8 mouse cellular contexts compared by ENCODE assay signal in the genomic region with DNA sequence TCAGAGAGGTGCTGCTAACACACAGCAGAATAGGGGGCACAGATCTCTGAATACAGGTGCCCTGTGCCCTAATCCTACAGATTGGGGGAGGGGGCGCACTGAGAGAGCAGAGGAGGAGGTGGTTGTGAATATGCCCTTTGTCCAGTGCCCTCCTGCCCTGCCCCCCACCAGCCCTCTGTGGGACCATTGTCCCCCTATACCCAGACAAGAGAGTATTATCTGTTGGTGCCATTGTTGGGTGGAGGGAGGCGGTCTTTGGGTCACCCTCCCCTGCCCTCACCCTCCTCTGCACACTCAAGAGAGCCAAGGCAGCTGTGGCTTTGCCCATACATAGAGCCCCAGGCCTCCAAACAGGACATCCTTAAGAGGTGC. TPM values are rescaled to one million over a fixed set of nuclear protein-coding genes. Genes with fewer than 3 reads are reported as not detected.
DNase-seq lines count a peak whose midpoint lies in the region; ATAC-seq and TF ChIP-seq lines count a peak whose summit lies in the region.

No protein-coding gene starts in this region.

- 52% methylated on average over 2 of the region's 2 CpGs for WGBS in heart, embryonic 12.5 days
- 9% methylated on average over 2 of the region's 2 CpGs for WGBS in forebrain, embryonic 12.5 days
- 28% methylated on average over 2 of the region's 2 CpGs for WGBS in midbrain, postnatal 0 days

- no peak for ATAC-seq in heart, embryonic 12.5 days (ENCODE audit: insufficient number of reproducible peaks, low FRiP score)
- no peak for ATAC-seq in forebrain, embryonic 12.5 days (ENCODE audit: low FRiP score)
- ATAC-seq in midbrain, postnatal 0 days (ENCODE audit: low FRiP score): no peak
- ATAC-seq in erythroid progenitor cell, adult 5-6 weeks (replicated peaks; ENCODE audit: low FRiP score, poor library complexity, severe bottlenecking): no peak

- peak overlapping the region; percentile 82 for H3K4me2 ChIP-seq in heart, embryonic 12.5 days
- peak overlapping the region; percentile 83 for H3K4me2 ChIP-seq in forebrain, embryonic 12.5 days
- H3K4me2 ChIP-seq in midbrain, postnatal 0 days (ENCODE audit: low read depth, low read length, poor library complexity, severe bottlenecking): peak overlapping the region; percentile 82

- DNase-seq in heart, postnatal 25 days (ENCODE audit: low spot score): no peak
- no peak for DNase-seq in ES-E14 (ENCODE audit: low read depth, low spot score)
- peak; percentile 68 to 69 for DNase-seq in left cerebral cortex, adult 9 months (ENCODE audit: low spot score in 2 of 2)
- no peak for DNase-seq in midbrain, postnatal 0 days (ENCODE audit: low spot score)
- DNase-seq in adrenal gland, postnatal 4 days (ENCODE audit: low spot score in 2 of 2): no peak

- intact Hi-C loops in heart, postnatal 25 days (cut with DNase I): no loop called here

- in situ Hi-C loops in ES-E14 (cut with MboI; ENCODE audit: low sequenced_read_pairs in 2 of 2, unreplicated experiment in 2 of 2): no loop called here

- H3K9ac ChIP-seq in heart, embryonic 12.5 days: peak overlapping the region; percentile 74
- H3K9ac ChIP-seq in ES-E14 (ENCODE audit: insufficient read depth, low read depth, low read length, poor library complexity, severe bottlenecking): peak overlapping the region; percentile 57; the same call in 1 of the 2 replicates
- H3K9ac ChIP-seq in forebrain, embryonic 12.5 days: peak overlapping the region; percentile 71
- peak overlapping the region; percentile 62 for H3K9ac ChIP-seq in midbrain, postnatal 0 days (replicated peaks; ENCODE audit: low read length, poor library complexity, severe bottlenecking)

- peaks cover 17% of the 10 kb centered on the region for H3K4me1 ChIP-seq in heart, embryonic 12.5 days (replicated peaks)
- peaks cover 0 to 8% of the 10 kb centered on the region in 2 experiments; a peak in 2 of 4 replicates for H3K4me1 ChIP-seq in ES-E14 (ENCODE audit: control insufficient read depth in 2 of 2, insufficient read depth in 2 of 2, low read length in 2 of 2, poor library complexity in 1 of 2)
- H3K4me1 ChIP-seq in forebrain, embryonic 12.5 days: peaks cover 27% of the 10 kb centered on the region
- H3K4me1 ChIP-seq in midbrain, postnatal 0 days (ENCODE audit: insufficient read depth, low read length): peaks cover 6% of the 10 kb centered on the region

- 0 out of 2 replicates have a peak overlapping the region, but pooled peaks have one; percentile 31 for H3K27ac ChIP-seq in heart, embryonic 12.5 days (ENCODE audit: poor library complexity, severe bottlenecking)
- no peak overlapping the region for H3K27ac ChIP-seq in ES-E14 (ENCODE audit: insufficient read depth, low read depth, low read length, poor library complexity, severe bottlenecking)
- 0 out of 2 replicates have a peak overlapping the region, but pooled peaks have one; percentile 50 for H3K27ac ChIP-seq in forebrain, embryonic 12.5 days
- H3K27ac ChIP-seq in midbrain, postnatal 0 days (ENCODE audit: low read depth, low read length): peak overlapping the region; percentile 62

- TF ChIP-seq CTCF in midbrain, postnatal 0 days (IDR thresholded peaks at IDR 0.05): no peak

- peaks cover 10% of the 10 kb centered on the region for H3K27me3 ChIP-seq in heart, embryonic 12.5 days (replicated peaks)
- peaks cover 23% of the 10 kb centered on the region for H3K27me3 ChIP-seq in forebrain, embryonic 12.5 days
- no peaks in the 10 kb centered on the region for H3K27me3 ChIP-seq in midbrain, postnatal 0 days (ENCODE audit: insufficient read depth, low read length)

- no peaks in the 10 kb centered on the region for H3K9me3 ChIP-seq in heart, embryonic 12.5 days (replicated peaks)
- H3K9me3 ChIP-seq in ES-E14 (ENCODE audit: control insufficient read depth, insufficient read depth, low read depth, low read length): no peaks in the 10 kb centered on the region
- no peaks in the 10 kb centered on the region for H3K9me3 ChIP-seq in forebrain, embryonic 12.5 days
- H3K9me3 ChIP-seq in midbrain, postnatal 0 days (ENCODE audit: low read length): no peaks in the 10 kb centered on the region

- peaks cover 25% of the 10 kb centered on the region for H3K36me3 ChIP-seq in heart, embryonic 12.5 days
- H3K36me3 ChIP-seq in ES-E14 (ENCODE audit: control insufficient read depth, insufficient read depth, low read length, poor library complexity, severe bottlenecking): peaks cover 23% of the 10 kb centered on the region
- peaks cover 25% of the 10 kb centered on the region for H3K36me3 ChIP-seq in forebrain, embryonic 12.5 days (replicated peaks)
- peaks cover 14% of the 10 kb centered on the region; the same call in 1 of the 2 replicates for H3K36me3 ChIP-seq in midbrain, postnatal 0 days (ENCODE audit: insufficient read depth, low read length)

- H3K4me3 ChIP-seq in heart, embryonic 12.5 days: peak overlapping the region; percentile 75
- H3K4me3 ChIP-seq in ES-E14 (ENCODE audit: insufficient read depth in 1 of 2, low read depth in 1 of 2, low read length in 2 of 2, poor library complexity in 1 of 2, severe bottlenecking in 1 of 2): peak overlapping the region; percentile 70 to 77
- peak overlapping the region; percentile 69 for H3K4me3 ChIP-seq in forebrain, embryonic 12.5 days (replicated peaks)
- peak overlapping the region; percentile 60 for H3K4me3 ChIP-seq in midbrain, postnatal 0 days (ENCODE audit: low read depth, low read length)

TF ChIP-seq in ES-E14, 5 proteins besides CTCF, POLR2A, EP300 and RAD21:
- TF ChIP-seq CHD2 (IDR thresholded peaks at IDR 0.05; ENCODE audit: low read depth, low read length) (no peak), HCFC1 (IDR thresholded peaks at IDR 0.05; ENCODE audit: borderline replicate concordance, insufficient read depth, low read length) (no peak), ZC3H11A (IDR thresholded peaks at IDR 0.05; ENCODE audit: borderline replicate concordance, low read depth, low read length) (no peak), ZNF384 (IDR thresholded peaks at IDR 0.05; ENCODE audit: low read depth, low read length) (no peak), MAFK (IDR thresholded peaks at IDR 0.05; ENCODE audit: insufficient read depth, low read depth, low read length) (no peak)
TF ChIP-seq in ES-E14: peak in this region for 0.

RNA-seq across cellular contexts. Expression of a gene that starts 0.8 kb away (rescaled TPM):
- 21.6 and 22.1 TPM in 2 replicates for polyA plus RNA-seq in heart, embryonic 12.5 days (2016; fragmentation: Nextera tagmentation; extraction: Ambion mirVana)
- 1 to 10 TPM; 5.4 to 7.3 TPM for total RNA-seq in heart, postnatal 25 days (2021)
- 9.4 and 11.9 TPM in 2 replicates for total RNA-seq in ES-E14 (2012; rRNA removed)
- 19.4 and 23.4 TPM in 2 replicates for polyA plus RNA-seq in forebrain, embryonic 12.5 days (2016; fragmentation: Nextera tagmentation; extraction: Ambion mirVana)
- 54.7 and 68.8 TPM in 2 replicates for total RNA-seq in midbrain, postnatal 0 days (2014; rRNA removed)
- polyA plus RNA-seq in midbrain, postnatal 0 days (2015; fragmentation: Nextera tagmentation; extraction: Ambion mirVana): 65.3 and 76.0 TPM in 2 replicates
- 3.6 and 23.1 TPM in 2 replicates for total RNA-seq in erythroid progenitor cell, adult 5-6 weeks (2015; ENCODE audit: low replicate concordance)
- total RNA-seq in erythroid progenitor cell, adult 5-6 weeks (2017; ENCODE audit: low replicate concordance): 14.1 and 14.4 TPM in 2 replicates
- total RNA-seq in adrenal gland, postnatal 4 days (2021): 10 to 100 TPM; 49.5 to 51.3 TPM

RNA-seq across cellular contexts. Expression of a gene that starts 30.1 kb away (rescaled TPM):
- polyA plus RNA-seq in heart, embryonic 12.5 days (2016; fragmentation: Nextera tagmentation; extraction: Ambion mirVana): 0.30 and 0.77 TPM in 2 replicates
- total RNA-seq in heart, postnatal 25 days (2021): under 1 TPM; 0.20 to 0.31 TPM
- 2.3 and 3.4 TPM in 2 replicates for total RNA-seq in ES-E14 (2012; rRNA removed)
- 2.1 and 2.6 TPM in 2 replicates for polyA plus RNA-seq in forebrain, embryonic 12.5 days (2016; fragmentation: Nextera tagmentation; extraction: Ambion mirVana)
- total RNA-seq in midbrain, postnatal 0 days (2014; rRNA removed): 0.33 and 0.71 TPM in 2 replicates
- 0.96 and 1.4 TPM in 2 replicates for polyA plus RNA-seq in midbrain, postnatal 0 days (2015; fragmentation: Nextera tagmentation; extraction: Ambion mirVana)
- total RNA-seq in erythroid progenitor cell, adult 5-6 weeks (2015; ENCODE audit: low replicate concordance): not detected in 2 replicates
- total RNA-seq in erythroid progenitor cell, adult 5-6 weeks (2017; ENCODE audit: low replicate concordance): not detected in 2 replicates
- 1 to 10 TPM; 2.2 TPM for total RNA-seq in adrenal gland, postnatal 4 days (2021)

RNA-seq across cellular contexts. Expression of a gene that starts 43.6 kb away (rescaled TPM):
- 59.7 and 60.7 TPM in 2 replicates for polyA plus RNA-seq in heart, embryonic 12.5 days (2016; fragmentation: Nextera tagmentation; extraction: Ambion mirVana)
- total RNA-seq in heart, postnatal 25 days (2021): 10 to 100 TPM; 57.3 to 58.0 TPM
- 27.3 and 30.7 TPM in 2 replicates for total RNA-seq in ES-E14 (2012; rRNA removed)
- polyA plus RNA-seq in forebrain, embryonic 12.5 days (2016; fragmentation: Nextera tagmentation; extraction: Ambion mirVana): 87.1 and 90.2 TPM in 2 replicates
- 106 and 125 TPM in 2 replicates for total RNA-seq in midbrain, postnatal 0 days (2014; rRNA removed)
- 80.9 and 89.3 TPM in 2 replicates for polyA plus RNA-seq in midbrain, postnatal 0 days (2015; fragmentation: Nextera tagmentation; extraction: Ambion mirVana)
- 17.2 and 18.0 TPM in 2 replicates for total RNA-seq in erythroid progenitor cell, adult 5-6 weeks (2015; ENCODE audit: low replicate concordance)
- 5.8 and 9.4 TPM in 2 replicates for total RNA-seq in erythroid progenitor cell, adult 5-6 weeks (2017; ENCODE audit: low replicate concordance)
- 10 to 100 TPM; 49.5 to 50.0 TPM for total RNA-seq in adrenal gland, postnatal 4 days (2021)

RNA-seq across cellular contexts. Expression of a gene that starts 44.5 kb away (rescaled TPM):
- 207 and 213 TPM in 2 replicates for polyA plus RNA-seq in heart, embryonic 12.5 days (2016; fragmentation: Nextera tagmentation; extraction: Ambion mirVana)
- total RNA-seq in heart, postnatal 25 days (2021): 100 to 1,000 TPM; 121 to 124 TPM
- total RNA-seq in ES-E14 (2012; rRNA removed): 139 and 208 TPM in 2 replicates
- polyA plus RNA-seq in forebrain, embryonic 12.5 days (2016; fragmentation: Nextera tagmentation; extraction: Ambion mirVana): 299 and 310 TPM in 2 replicates
- total RNA-seq in midbrain, postnatal 0 days (2014; rRNA removed): 67.1 and 75.9 TPM in 2 replicates
- polyA plus RNA-seq in midbrain, postnatal 0 days (2015; fragmentation: Nextera tagmentation; extraction: Ambion mirVana): 228 and 234 TPM in 2 replicates
- total RNA-seq in erythroid progenitor cell, adult 5-6 weeks (2015; ENCODE audit: low replicate concordance): 79.3 and 93.5 TPM in 2 replicates
- total RNA-seq in erythroid progenitor cell, adult 5-6 weeks (2017; ENCODE audit: low replicate concordance): 103 and 106 TPM in 2 replicates
- 100 to 1,000 TPM; 296 to 306 TPM for total RNA-seq in adrenal gland, postnatal 4 days (2021)

RNA-seq across cellular contexts. Expression of a gene that starts 47.7 kb away (rescaled TPM):
- polyA plus RNA-seq in heart, embryonic 12.5 days (2016; fragmentation: Nextera tagmentation; extraction: Ambion mirVana): 93.7 and 99.0 TPM in 2 replicates
- total RNA-seq in heart, postnatal 25 days (2021): 10 to 100 TPM; 31.6 to 41.6 TPM
- 202 and 209 TPM in 2 replicates for total RNA-seq in ES-E14 (2012; rRNA removed)
- polyA plus RNA-seq in forebrain, embryonic 12.5 days (2016; fragmentation: Nextera tagmentation; extraction: Ambion mirVana): 320 and 356 TPM in 2 replicates
- total RNA-seq in midbrain, postnatal 0 days (2014; rRNA removed): 207 and 228 TPM in 2 replicates
- 116 and 120 TPM in 2 replicates for polyA plus RNA-seq in midbrain, postnatal 0 days (2015; fragmentation: Nextera tagmentation; extraction: Ambion mirVana)
- total RNA-seq in erythroid progenitor cell, adult 5-6 weeks (2015; ENCODE audit: low replicate concordance): 17.6 and 38.2 TPM in 2 replicates
- 18.1 and 22.0 TPM in 2 replicates for total RNA-seq in erythroid progenitor cell, adult 5-6 weeks (2017; ENCODE audit: low replicate concordance)
- total RNA-seq in adrenal gland, postnatal 4 days (2021): 100 to 1,000 TPM; 420 to 464 TPM

Comparison
In these comparisons a context has a peak if more than half of its experiments do, and no peak if none do; other contexts are left out.
1. DNase-seq: peak in left cerebral cortex, adult 9 months (2 of 2); none in heart, postnatal 25 days (single experiment), ES-E14 (single experiment), midbrain, postnatal 0 days (single experiment) and adrenal gland, postnatal 4 days (0 of 2).
2. Peak in every context shown above with its lines, with median percentiles within 50 percentile points of each other: H3K4me2 ChIP-seq, H3K4me3 ChIP-seq and H3K9ac ChIP-seq.